Mouse (Mus musculus) v-Abl transformed pro-B cells (cell line): ENCODE measurements around the gene Lsm14a.

Source experiments
- in situ Hi-C, 2 experiments: fragments of 400-800 bp; cut with MboI; formaldehyde crosslinking; loops; one replicate each; pipeline ENCODE4 v1.15.1; 2025; ENCODE audit not compliant: unreplicated experiment in 2 of 2

Lsm14a gene

DNA sequence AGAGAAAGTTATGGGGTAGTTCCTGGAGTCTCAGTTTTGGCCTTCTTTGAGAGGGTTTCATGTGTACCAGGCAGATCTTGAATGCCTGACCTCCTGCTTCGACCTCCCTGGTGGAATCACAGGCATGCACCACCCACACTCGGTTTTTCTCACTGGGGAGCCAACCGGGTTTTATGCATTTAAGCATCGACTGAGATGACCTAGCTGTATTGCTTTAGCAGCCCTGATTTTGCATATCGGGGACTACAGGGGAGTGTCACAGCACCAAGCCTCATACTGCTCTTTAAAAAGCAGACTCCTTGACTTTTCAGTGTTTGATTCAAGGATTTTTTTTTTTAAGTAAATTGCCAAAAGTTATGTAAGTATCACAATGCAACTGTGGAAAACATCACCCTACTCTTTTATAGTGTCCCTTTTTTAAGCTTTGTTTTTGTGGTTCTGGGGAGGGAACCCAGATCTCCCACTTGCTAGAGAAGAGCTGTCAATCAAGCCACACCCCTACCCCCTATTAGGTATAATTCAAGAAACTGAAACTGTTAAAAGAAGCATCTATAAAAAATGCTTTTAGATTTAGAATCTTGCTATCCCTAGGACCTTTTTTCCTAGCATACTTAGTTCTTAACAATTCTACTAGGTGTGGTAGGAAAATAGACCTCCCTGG lies 5.2 kb downstream of the Lsm14a start:
- in situ Hi-C loops: loop anchor here in 1 of 2 experiments (25.0 kb wide), 1 partner anchor 1374 kb away; the partner anchor contains the start of gene Dpy19l3

GRCm38 (mm10) chr7:34382803-34383202 lies 10.3 kb downstream of the Lsm14a start:
- in situ Hi-C loops: loop anchor here in 1 of 2 experiments (25.0 kb wide), 1 partner anchor 1379 kb away; the partner anchor contains the start of gene Dpy19l3

DNA sequence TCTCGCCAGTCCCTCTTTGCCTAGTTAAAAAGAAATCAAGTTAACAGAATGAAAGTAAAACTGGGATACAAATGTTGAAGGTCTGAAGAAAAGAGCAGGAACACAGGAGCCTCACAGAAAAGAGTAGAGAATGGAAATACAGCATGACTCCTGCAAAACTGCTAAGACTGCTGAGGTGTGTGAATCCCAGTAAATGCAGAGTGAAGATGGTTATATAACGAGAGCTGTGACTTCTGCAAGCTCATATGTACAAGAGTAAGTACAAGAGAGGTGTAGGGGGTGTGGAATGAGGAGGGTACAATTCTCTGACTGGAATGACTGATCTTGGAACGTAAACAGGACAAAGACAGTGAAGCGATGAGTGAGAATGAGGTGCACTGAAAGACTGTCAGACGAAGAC lies 11.4 kb downstream of the Lsm14a start:
- in situ Hi-C loops: loop anchor here in 1 of 2 experiments (25.0 kb wide), 1 partner anchor 1381 kb away; the partner anchor contains the start of gene Dpy19l3

DNA sequence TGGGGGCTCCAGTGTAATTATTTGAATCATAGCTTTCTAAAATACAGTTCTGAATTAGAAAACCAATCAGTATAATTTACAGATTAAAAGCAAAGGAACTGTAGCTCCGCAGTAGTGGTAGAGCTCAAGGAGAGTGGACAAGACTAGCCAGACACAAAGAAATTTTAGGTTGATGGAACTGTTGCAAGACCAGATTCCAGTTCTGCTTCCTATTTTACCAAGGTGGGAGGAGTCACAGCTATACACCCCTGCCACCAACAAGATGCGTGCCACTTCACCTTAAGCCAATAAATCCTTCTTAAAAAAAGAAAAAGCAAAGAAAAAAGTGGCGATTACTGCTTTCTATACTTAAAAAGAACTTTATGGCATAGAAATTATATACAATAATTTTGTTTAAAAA lies 12.8 kb downstream of the Lsm14a start:
- in situ Hi-C loops: loop anchor here in 1 of 2 experiments (25.0 kb wide), 1 partner anchor 1382 kb away; the partner anchor contains the start of gene Dpy19l3

DNA sequence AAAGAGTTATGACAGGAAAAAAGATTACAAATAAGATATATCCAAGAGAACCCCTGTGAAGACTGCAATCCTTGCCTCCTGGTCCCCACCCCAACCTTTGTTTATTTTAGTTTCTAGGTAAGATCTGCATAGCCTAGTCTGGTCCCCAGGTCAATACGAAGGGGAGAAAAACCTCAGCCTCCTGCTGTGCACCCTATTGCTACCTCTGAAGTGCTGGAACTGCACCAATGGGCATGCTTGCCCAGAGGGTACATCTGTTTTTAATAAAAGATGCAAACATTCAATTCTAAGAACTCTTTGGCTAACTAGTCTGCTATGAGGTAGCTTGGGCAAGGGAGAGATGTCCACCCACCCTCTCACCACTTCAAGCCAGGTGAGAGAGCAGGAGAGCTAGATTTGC lies 19.2 kb downstream of the Lsm14a start:
- in situ Hi-C loops: no loop called here

GRCm38 (mm10) chr7:34355629-34356028 lies 37.5 kb downstream of the Lsm14a start:
- in situ Hi-C loops: loop anchor here in 1 of 2 experiments (10.0 kb wide), 1 partner anchor 201 kb away; no protein-coding TSS in a partner anchor

DNA sequence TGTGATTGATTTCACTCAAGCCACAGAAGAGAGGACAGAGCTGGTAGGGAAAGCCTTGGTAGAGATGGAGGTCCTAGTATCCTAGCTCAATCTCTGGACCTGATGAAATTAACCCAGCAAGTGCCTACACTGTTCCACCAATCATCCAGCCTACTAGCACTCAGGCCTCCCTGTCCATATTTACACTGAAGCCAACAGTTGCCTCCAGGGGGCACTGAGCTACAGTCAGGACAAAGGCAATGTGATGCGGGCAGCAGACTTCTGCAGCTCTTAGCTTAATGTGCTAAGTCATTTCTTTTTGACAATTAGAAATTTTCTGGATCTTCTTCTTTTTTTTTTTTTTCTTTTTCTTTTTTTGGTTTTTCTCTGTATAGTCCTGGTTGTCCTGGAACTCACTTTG lies 41.1 kb downstream of the Lsm14a start:
- in situ Hi-C loops: loop anchor here in 1 of 2 experiments (10.0 kb wide), 1 partner anchor 197 kb away; no protein-coding TSS in a partner anchor

DNA sequence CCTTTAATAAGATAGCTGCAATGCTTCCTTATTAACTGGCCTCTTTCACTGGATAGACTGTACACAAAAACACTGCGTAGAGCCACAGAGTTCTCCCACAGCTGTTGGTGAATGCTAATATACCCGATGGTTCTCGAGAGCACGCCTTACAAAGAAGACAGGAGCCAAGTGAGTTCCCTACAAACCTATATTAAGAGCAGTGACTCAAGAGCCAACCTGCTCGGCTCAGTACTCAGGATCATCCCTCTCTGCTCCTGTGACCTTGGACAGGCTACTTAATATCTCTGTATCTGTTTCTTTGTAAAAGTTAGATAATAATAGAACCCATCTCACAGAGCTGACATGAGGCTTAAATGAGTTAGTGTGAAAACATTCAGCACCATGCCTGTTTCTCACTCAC lies 42.9 kb downstream of the Lsm14a start:
- in situ Hi-C loops: loop anchor here in 1 of 2 experiments (10.0 kb wide), 1 partner anchor 195 kb away; no protein-coding TSS in a partner anchor

DNA sequence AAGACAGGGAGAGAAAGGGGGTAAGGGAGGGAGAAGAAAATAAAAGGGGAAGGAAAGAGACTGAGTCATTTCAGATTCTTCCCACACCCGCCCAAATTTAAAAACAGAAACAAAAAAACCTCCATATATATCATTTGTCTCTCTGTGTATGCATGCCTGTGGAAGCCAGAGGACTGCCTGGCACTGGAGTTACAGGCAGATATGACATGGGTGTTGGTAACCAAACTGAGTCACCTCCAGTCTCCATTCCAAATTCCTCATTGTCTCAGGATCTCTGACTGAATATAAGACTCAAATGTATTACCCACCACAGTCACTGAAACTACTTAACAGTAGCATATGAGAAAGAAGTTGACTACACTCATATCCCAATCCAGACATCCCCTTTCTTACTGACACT lies 45.1 kb downstream of the Lsm14a start:
- in situ Hi-C loops: loop anchor here in 1 of 2 experiments (25.0 kb wide), 1 partner anchor 561 kb away; no protein-coding TSS in a partner anchor

DNA sequence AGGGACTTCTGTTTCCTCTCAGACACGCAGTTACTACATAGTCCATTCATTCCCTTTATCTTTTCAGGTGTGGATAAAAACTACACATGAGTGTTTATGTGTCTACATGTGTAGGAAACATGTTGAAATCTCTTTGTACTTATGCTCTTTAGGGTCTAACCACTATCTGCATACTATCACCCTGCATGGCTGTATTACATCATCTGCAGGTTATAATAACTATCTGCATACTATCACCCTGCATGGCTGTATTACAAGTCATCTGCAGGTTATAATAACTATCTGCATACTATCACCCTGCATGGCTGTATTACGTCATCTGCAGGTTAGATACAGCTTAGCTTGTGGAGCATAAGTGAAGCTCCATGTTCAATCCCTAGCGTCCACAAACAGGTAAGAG lies 46.1 kb downstream of the Lsm14a start:
- in situ Hi-C loops: loop anchor here in 1 of 2 experiments (25.0 kb wide), 1 partner anchor 560 kb away; no protein-coding TSS in a partner anchor

- in situ Hi-C loops: loop anchor here in 1 of 2 experiments (25.0 kb wide), 1 partner anchor 559 kb away; no protein-coding TSS in a partner anchor
These were observed 46.6 kb downstream of the Lsm14a start for GRCm38 (mm10) chr7:34346505-34346904.

DNA sequence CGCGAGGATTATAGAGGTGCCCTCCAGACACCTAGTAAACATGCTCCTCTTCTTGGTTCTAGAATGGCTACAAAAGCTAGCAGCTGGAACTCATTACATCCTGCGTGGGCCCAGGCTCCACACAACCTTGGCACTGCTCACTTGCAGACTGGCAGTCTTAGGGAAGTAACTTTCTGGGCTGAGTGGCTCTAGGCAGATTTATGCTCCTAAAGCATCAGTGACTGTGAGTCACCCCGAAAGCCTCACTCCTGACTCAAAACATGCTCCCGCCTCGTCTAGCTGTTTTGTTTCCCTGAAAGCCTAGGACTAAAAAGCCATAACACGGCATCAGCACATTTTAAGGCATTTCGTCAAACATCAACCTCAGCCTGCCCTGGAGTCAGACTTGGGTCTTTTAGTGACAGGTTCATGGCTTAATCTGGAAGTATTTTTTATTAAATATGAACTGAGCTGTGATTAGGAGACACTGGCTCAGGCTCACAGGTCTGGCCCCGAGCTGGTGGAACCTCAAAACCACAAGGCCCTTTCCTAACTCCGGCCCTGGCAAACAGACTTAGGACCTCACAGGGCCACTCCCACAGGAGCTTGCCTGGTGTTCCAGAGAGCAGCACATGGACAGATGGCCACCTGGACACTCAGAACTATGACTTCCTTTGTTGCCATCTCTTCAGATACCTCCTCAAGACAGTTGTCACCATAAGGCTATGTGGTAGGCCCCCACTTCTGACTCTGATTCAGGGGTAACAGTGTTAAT lies 50.9 kb downstream of the Lsm14a start:
- in situ Hi-C loops: loop anchor here (5.0 to 25.0 kb wide), 2 partner anchors 90 to 555 kb away; partner anchors contain the start of gene Gm6096 (in 2 of the 2)

DNA sequence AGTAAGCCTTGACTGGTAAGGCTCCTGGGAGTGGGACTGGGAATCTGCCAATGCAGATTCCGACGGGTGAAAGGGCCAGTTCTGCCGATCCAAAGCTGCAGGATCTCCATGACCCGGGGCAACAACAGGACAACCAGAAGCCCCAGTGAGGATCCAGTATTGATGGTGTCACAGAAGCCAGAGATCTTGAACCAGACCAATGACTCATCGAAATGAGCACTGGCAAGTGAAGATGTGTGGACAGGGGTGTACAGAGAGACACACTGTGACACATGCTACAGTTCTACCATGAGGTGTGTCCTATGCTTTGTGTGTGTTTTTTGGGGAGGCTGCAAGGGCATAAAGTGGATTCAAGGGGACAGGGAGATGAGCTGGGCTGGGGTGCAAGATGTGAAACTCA lies 52.3 kb downstream of the Lsm14a start:
- in situ Hi-C loops: loop anchor here (5.0 to 25.0 kb wide), 2 partner anchors 89 to 554 kb away; partner anchors contain the start of gene Gm6096 (in 2 of the 2)

GRCm38 (mm10) chr7:34339164-34339489 lies 54.0 kb downstream of the Lsm14a start:
- in situ Hi-C loops: loop anchor here in 1 of 2 experiments (25.0 kb wide), 1 partner anchor 552 kb away; no protein-coding TSS in a partner anchor

GRCm38 (mm10) chr7:34338445-34339163 lies 54.5 kb downstream of the Lsm14a start:
- in situ Hi-C loops: loop anchor here in 1 of 2 experiments (25.0 kb wide), 1 partner anchor 551 kb away; no protein-coding TSS in a partner anchor

- in situ Hi-C loops: loop anchor here in 1 of 2 experiments (25.0 kb wide), 1 partner anchor 550 kb away; no protein-coding TSS in a partner anchor
These were observed 55.8 kb downstream of the Lsm14a start for GRCm38 (mm10) chr7:34337268-34337667.

- in situ Hi-C loops: loop anchor here in 1 of 2 experiments (25.0 kb wide), 1 partner anchor 549 kb away; no protein-coding TSS in a partner anchor
These were observed 56.6 kb downstream of the Lsm14a start for GRCm38 (mm10) chr7:34336545-34336944.

GRCm38 (mm10) chr7:34327493-34327892 lies 65.6 kb downstream of the Lsm14a start:
- in situ Hi-C loops: loop anchor here in 1 of 2 experiments (25.0 kb wide), 1 partner anchor 540 kb away; no protein-coding TSS in a partner anchor

DNA sequence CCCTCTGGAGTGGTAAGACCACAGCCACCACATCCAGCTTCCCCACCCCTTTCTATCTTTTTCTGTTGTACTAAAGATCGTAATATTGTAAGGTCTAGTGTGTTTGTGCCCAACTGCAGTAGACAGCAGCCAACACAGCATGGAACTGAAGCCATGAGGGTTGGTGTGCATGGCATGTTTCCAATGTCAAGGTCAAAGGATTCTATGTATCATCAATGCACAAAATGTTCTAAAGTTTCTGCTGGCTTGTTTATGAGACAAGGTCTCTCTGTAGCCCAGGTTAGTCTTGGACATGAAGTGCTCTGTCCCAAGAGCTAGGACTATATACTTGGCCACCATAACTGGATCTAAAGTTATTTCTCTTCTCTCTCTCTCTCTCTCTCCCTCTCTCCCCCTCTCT lies 68.3 kb downstream of the Lsm14a start:
- in situ Hi-C loops: loop anchor here in 1 of 2 experiments (25.0 kb wide), 1 partner anchor 538 kb away; no protein-coding TSS in a partner anchor

DNA sequence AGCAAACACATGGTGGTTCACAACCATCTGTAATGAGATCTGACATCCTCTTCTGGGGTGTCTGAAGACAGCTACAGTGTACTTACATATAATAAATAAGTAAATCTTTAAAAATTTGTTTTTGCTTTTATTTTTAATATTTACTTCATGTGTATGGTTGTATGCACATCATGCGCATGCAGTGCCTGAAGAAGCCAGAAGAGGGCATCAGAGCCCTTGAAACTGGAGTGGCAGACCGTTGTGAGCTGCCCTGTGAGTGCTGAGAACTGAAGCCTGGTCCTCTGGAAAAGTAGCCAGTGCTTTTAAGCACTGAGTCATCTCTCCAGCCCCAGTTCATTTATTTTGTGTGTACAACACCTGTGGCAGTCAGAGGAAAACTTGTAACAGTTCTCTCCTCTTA lies 69.1 kb downstream of the Lsm14a start:
- in situ Hi-C loops: no loop called here
